Comparison of ENCODE assay signal across 9 mouse cellular contexts in the genomic region with DNA sequence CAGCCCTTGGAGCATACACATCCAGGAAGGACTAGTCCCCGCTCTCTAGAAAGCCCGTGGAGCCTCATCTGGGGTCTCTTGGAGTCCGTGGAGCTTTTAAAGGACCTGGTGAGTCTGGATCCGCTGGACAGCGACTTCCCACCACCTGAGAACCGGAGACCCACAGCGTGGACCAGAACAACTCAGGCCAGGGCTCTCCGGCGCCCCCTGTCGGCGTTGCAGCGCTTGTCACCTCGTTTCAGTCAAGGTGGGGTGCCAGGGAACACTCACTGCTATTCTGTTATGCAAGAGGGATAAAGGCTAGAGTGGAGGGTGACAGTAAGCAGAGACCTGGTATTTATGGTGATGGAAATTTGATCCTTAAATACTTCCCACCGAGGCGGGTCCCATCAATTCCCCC. TPM values are rescaled to one million over a fixed set of nuclear protein-coding genes. Genes with fewer than 3 reads are reported as not detected.
A peak's percentile ranks its signal among the peaks of the same experiment; 100 is the strongest.
DNase-seq lines count a peak whose midpoint lies in the region; ATAC-seq lines count a peak whose summit lies in the region.
"Had no signal": no experiment of that assay in that cellular context is flagged by ENCODE, and none has a peak within 500 bp of the region (broad histone marks: within the 10 kb centered on the region; RNA-seq: fewer than 3 reads in every experiment).

No protein-coding gene starts in this region.

- peak; percentile 63 for DNase-seq in hindbrain, embryonic 14.5 days (ENCODE audit: low spot score)
- DNase-seq in Muller cell, postnatal 12 days (ENCODE audit: inconsistent ontology term) = peak; percentile 63
- peak; percentile 31 to 34 for DNase-seq in frontal cortex, postnatal 36 days (ENCODE audit: low spot score in 2 of 2)
- DNase-seq in left cerebral cortex, postnatal 14 days (ENCODE audit: low spot score in 2 of 2) = peak; percentile 28 to 46
- DNase-seq in naive thymus-derived CD4-positive, alpha-beta T cell, adult 2 months (ENCODE audit: low read depth) = peak; percentile 19
- peak; percentile 67 for DNase-seq in urinary bladder, postnatal 14 days (ENCODE audit: low spot score)

- no peak overlapping the region for H3K4me2 ChIP-seq in hindbrain, embryonic 14.5 days (replicated peaks)
- H3K4me2 ChIP-seq in hindbrain, embryonic 13.5 days = no peak overlapping the region

- intact Hi-C loops in left cerebral cortex, postnatal 14 days (cut with DNase I) = no loop called here

- H3K4me3 ChIP-seq in hindbrain, embryonic 14.5 days (replicated peaks; ENCODE audit: low read length) = no peak overlapping the region
- no peak overlapping the region for H3K4me3 ChIP-seq in hindbrain, embryonic 13.5 days

- no peaks in the 10 kb centered on the region for H3K9me3 ChIP-seq in hindbrain, embryonic 14.5 days (ENCODE audit: control insufficient read depth, low read length)
- H3K9me3 ChIP-seq in hindbrain, embryonic 13.5 days = no peaks in the 10 kb centered on the region

- no peak for ATAC-seq in hindbrain, embryonic 14.5 days (ENCODE audit: low FRiP score)
- ATAC-seq in hindbrain, embryonic 13.5 days (ENCODE audit: low FRiP score) = no peak
- ATAC-seq in cerebellum, adult (ENCODE audit: insufficient number of reproducible peaks, low FRiP score, low TSS enrichment) = peak; percentile 32
- ATAC-seq: Patski had no signal

- peaks cover 3% of the 10 kb centered on the region for H3K27me3 ChIP-seq in hindbrain, embryonic 14.5 days (ENCODE audit: control insufficient read depth, insufficient read depth, low read length)
- peaks cover 17% of the 10 kb centered on the region; the same call in 1 of the 2 replicates for H3K27me3 ChIP-seq in hindbrain, embryonic 13.5 days
- H3K27me3 ChIP-seq: Patski had no signal

- WGBS in hindbrain, embryonic 14.5 days = 3% methylated on average over 15 of the region's 15 CpGs
- 3% methylated on average over 15 of the region's 15 CpGs for WGBS in hindbrain, embryonic 13.5 days

- no peak overlapping the region for H3K9ac ChIP-seq in hindbrain, embryonic 14.5 days
- H3K9ac ChIP-seq in hindbrain, embryonic 13.5 days = no peak overlapping the region

- peaks cover 10% of the 10 kb centered on the region; the same call in 1 of the 2 replicates for H3K4me1 ChIP-seq in hindbrain, embryonic 14.5 days (replicated peaks; ENCODE audit: control insufficient read depth, insufficient read depth, low read length)
- peaks cover 20% of the 10 kb centered on the region for H3K4me1 ChIP-seq in hindbrain, embryonic 13.5 days (replicated peaks)

- H3K27ac ChIP-seq in hindbrain, embryonic 14.5 days = no peak overlapping the region
- H3K27ac ChIP-seq in hindbrain, embryonic 13.5 days = no peak overlapping the region

- no peaks in the 10 kb centered on the region for H3K36me3 ChIP-seq in hindbrain, embryonic 14.5 days (replicated peaks; ENCODE audit: control insufficient read depth, insufficient read depth)
- H3K36me3 ChIP-seq in hindbrain, embryonic 13.5 days = no peaks in the 10 kb centered on the region

RNA-seq across cellular contexts. Expression of gene Zfp536, which starts 2.1 kb away (rescaled TPM):
- 35.6 and 43.0 TPM in 2 replicates for polyA plus RNA-seq in hindbrain, embryonic 14.5 days (2014; fragmentation: Nextera tagmentation; extraction: Ambion mirVana)
- 50.9 and 51.4 TPM in 2 replicates for polyA plus RNA-seq in hindbrain, embryonic 13.5 days (2015; fragmentation: Nextera tagmentation; extraction: Ambion mirVana)
- 10 to 100 TPM; 28.7 to 30.0 TPM for total RNA-seq in left cerebral cortex, postnatal 14 days (2021)
